Mouse (Mus musculus): ENCODE measurements around the gene Stoml1.

The Stoml1 gene

DNA sequence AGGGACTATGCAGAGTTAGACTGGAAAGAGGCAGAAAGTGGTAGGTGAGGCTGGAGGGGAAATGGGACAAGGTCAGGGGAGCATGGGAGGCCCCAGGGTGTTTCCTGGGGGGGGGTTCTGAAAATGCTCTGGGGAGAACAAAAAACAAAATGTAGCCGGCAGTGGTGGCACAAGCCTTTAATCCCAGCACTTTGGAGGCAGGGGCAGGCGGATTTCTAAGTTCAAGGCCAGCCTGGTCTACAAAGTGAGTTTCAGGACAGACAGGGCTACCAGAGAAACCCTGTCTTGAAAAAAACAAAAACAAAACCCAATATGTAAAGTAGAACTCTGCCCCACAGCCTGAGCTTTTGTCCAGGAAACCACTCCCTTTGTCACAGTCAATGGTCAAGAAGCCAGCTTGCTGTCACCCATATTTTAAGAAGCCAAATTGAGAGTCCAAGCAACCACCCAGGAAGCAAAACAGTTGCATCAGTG is 19.1 kb downstream of the Stoml1 start:
- DNase-seq (ENCODE audit: low read depth, low spot score) = no peak

DNA sequence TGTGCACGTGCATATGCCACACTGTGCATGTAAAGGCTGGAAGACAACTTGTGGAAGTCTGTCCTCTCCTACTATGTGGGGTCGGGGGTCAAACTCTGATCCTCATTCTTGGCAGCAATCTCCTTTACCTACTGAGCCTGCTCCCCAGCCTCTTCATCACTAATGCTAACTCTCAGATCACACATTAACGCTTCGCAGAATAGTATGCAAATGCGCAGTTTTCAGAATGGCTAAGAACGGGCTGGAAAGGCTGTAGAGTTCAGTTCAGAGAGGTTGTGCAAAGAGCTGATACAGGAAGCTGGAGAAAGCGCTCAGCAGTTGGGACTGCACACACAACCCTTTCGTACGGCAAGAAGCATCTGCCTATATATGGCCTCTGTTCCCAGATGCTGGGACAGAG is 19.9 kb downstream of the Stoml1 start:
- no peak for DNase-seq (ENCODE audit: low read depth, low spot score)

DNA sequence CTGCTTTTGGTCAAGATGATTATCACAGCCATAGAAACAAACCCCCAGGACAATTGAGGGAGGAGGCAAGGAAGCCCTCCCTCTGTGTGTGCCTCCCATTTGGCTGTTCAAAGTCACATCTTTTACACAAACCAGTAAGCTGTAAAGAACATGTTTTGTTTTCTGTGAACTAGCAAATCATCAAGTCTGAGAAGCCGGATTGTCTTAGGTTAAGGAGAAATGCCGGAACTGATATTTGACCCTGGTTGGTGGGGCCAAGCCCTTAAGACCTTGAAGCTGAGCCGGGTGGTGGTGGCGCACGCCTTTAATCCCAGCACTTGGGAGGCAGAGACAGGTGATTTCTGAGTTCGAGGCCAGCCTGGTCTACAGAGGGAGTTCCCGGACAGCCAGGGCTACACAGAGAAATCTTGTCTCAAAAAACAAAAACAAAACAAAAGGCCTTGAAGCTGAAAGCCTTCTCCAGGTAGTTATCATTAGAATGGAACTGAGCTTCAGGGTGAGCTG is 21.2 kb downstream of the Stoml1 start:
- DNase-seq (ENCODE audit: low read depth, low spot score) = no peak

DNA sequence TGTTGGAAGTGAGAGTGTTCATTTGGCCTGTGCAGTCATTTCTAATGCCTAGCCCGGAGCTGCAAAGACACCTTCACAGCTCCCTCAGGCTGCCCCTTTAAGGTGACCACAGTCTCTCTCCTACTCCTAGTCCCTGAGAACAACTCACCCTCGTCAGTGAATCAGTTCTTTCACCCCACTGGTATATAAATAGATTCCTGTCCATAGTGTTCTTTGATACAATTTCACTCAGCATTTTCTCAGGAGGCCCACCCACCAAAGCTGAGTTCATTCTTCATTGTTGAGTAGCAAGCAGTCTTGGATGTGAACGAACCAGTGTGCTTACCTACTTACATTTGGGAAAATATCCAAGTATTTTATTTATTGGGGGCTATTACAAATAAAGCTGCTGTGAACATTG is 21.7 kb downstream of the Stoml1 start:
- no peak for DNase-seq (ENCODE audit: low read depth, low spot score)

DNA sequence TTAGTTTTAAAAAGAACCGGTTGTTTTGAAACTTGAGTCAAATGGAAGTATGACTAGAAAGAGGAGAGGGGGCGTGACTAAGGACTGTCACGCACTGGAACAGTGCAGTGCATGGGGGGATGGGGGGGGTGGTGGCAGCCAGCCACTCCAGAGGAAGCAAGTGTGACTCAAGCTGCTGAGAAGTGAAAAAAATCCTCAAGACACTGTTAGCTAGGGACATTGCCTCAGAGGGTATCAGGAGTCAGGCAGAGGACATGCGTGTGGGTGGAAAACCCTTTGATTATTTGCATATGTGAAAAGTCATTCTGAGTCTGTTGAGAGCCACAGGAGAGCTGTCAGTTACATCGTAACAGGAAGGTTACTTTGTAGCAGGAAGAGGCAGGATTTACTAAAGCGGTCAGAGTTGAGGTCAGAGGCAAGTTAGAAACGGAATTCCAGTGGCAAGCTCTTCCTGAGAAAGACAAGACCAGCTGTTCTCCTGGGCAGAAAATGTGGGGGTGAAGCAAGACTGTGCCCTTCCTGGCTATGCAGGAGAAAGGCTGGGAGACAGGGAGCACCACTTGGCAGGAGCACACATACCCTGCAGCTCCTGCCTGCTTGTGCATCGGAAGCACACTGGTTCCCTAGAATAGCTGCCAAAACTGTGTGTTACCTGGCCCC is 22.3 kb downstream of the Stoml1 start:
- no peak for DNase-seq (ENCODE audit: low read depth, low spot score)

DNA sequence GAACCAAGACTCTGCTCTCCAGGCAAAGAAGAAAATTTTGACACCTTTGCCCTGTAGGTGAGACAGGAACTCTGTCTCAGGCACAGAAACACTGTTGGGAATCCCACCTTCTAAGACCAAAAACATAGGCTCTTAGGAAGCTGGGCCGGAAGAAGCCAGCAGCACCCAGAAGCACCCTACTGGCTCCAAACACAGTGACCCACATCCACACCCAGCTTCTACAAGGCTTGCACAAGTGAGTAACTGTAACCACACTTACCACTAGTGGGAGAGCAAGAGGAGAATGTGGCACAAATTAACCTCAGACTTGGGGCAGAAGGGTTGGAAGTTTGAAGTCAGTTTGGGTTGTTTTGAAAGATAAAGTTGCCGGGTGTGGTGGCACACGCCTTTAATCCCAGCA is 22.8 kb downstream of the Stoml1 start:
- DNase-seq (ENCODE audit: low read depth, low spot score) = no peak

DNA sequence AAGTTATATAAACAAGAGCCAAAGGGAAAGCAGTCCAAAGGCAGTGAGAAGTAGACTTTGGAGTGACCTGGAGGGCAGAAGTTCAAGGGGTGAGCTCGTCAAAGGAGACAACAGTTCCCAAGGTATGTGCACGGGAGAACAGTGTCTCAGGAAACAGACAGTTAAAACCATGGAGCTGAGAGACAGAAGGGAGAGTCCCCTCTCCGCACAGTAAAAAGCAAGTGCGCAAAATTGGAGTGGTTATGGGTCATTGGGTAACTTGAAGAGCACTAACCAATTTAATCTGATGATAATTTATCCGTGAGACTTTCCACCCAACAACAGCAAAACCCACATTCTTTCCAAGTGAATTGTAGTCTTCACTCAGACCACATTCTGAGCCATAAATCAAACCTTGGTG is 23.4 kb downstream of the Stoml1 start:
- no peak for DNase-seq (ENCODE audit: low read depth, low spot score)

DNA sequence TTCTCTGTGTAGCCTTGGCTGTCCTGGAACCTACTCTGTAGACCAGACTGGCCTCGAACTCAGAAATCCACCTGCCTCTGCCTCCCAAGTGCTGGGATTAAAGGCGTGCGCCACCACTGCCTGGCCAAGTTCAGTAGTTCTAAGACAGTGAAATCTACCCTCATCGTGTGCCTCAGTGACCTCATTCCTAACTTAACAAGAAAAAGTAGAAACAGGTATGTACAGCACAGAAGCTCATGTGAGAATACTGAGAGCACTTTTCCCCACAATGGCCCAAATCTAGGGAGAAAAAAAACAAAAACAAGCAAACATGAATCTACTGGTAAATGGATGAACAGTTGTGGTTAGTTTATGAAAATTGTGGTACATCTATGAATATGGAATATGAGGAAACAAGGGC is 25.3 kb downstream of the Stoml1 start:
- DNase-seq (ENCODE audit: low read depth, low spot score) = no peak

DNA sequence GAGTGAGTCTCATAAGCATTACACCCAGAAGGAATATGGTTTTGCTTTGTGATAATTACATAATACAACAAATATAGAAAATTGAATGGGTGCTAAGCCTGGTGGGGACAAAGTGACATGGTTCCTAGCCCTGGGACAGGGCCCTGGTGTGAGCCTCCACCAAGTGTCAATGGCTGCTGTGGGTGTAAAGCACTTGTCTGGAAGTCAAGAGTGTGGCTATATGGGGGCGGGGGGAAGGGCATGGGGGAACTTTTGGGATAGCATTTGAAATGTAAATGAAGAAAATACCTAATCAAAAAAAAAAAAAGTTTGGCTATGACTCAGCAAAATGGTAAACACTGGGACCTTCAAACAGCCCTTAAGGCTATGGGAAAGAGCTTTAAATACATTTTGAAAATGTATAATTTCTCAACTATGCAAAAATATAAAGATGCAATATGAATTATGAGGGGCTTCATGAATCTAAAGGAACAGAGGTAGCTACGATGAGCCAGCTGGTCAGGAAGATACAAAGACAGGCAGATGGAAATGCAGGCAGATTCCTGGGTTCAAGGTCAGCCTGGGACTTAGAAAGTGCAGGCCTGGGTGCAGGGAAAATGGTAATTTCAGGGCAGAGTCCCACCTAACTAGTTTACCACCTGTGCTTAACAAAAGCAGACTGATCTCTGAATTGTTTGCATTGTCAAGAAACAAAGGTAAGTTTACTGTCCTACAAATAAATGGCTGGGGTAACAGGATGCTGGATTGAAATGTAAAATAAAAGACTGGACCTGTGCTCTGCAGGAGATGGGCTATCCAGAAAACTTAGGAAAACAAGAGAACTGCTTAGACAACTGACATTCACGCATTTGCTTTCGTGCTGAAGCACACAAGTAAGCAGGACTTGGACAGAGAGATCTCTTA is 26.1 kb downstream of the Stoml1 start:
- DNase-seq (ENCODE audit: low read depth, low spot score) = no peak

DNA sequence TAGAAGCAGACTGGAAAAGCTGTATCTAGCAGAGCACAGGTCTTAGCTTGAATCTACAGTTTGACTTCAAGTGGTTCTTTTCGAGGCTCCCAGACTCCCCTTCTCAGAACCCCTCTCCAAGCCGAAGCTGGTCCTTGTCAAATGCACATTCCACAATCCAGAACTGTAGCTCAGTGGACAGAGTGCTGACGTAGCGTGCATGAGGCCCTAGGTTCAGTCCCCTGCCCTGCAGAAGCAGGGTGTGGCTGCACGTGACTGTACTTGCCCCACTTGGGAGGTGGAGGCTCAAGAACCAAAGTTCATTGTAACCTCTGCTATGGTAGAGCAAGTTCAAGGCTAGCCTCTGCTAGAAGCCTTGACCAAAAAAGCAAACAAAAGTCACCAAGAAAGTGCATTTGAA is 26.8 kb downstream of the Stoml1 start:
- no peak for DNase-seq (ENCODE audit: low read depth, low spot score)

DNA sequence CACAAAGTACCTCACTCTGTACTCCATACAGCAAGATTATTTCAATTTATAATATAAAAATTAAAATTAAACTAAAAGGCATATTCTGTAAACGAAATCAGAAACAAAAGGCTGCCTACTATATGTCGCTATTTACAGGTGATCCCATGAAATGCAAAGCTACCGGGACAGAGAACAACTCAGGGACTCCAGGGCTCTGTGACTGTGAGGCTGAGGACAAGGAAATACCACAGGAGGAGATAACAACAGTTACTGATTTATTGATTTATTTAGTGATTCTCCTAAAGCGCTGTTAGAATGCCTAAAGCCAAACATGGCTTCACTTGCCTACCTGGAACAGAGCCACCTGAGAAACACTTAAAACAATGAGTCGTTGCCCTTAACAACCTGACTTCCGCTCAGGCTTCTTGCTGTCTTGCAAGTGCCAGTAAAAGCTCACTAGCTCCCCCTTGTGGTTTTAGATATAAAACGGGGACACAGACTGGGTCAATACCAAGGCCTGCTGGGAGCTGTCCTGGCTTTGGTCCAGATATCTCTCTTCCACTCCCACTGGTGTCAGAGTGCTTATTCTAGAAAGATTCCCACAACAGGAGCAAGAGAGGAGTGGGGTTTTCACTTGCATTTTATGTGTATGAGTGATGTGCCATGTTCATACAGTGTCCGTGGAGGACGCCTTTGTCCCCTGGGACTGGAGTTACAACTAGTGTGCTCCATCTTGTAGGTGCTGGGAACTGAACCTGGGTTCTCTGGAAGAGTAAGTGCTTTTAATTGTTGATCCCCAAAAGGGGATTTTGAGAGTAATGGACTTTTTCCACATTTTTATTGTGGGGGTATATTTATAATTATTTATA is 27.5 kb downstream of the Stoml1 start:
- DNase-seq (ENCODE audit: low read depth, low spot score) = peak; percentile 87

DNA sequence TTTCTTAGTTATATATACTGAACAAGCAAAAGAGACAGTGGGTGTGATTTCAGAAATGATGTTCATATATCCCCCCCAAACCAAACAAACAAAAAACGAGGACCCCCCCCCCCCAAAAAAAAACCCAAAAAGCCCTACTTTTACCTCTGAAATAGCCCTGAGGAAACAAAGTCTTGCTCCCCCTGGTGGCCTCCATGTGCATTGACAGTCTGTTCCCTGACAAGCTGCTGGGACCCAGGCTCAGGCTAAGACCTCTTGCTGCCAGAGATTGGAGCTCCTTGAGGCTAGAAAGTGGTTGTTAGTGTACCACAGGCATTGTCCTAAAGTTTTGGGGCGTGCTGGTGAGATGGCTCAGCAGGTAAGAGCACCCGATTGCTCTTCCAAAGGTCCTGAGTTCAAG is 28.6 kb downstream of the Stoml1 start:
- DNase-seq (ENCODE audit: low read depth, low spot score) = no peak

DNA sequence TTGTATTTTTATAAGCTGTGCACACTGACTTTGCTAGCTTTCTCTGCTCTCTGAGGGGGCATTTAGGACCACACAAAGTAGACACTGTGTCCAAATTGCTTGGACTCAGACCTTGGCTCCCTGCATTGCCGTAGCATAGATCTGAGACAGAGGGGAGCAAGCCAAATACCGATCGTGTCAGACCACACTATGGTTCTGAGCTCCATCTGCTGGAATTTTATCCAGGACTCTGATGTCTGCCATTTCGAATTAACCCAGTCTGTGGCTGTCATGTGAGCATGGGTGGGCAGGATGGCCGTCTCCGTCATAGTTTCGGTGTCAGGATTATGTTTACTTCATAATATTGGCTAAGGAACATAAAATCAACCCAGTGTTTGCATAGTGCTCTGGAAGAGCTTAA is 30.5 kb downstream of the Stoml1 start:
- no peak for DNase-seq (ENCODE audit: low read depth, low spot score)

DNA sequence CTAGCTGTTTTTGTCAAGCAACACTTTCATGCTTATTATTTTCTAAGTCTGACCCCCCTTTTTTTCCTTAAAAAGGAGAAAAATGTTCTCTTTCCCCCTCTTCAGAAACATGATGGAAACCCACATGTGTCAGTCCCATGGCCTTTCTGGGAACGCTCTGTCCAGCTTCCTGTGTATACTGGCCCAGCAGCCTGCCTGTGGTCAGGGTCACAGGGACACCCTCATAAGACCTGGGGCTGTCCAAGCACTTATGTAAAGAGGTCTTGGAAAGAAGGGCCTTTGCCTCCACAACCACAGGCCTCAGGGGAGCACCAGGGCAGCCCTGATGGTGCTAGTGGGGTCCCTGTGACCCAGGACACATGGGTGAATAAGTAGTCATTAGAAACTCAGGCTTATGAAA is 36.1 kb downstream of the Stoml1 start:
- no peak for DNase-seq (ENCODE audit: low read depth, low spot score)

DNA sequence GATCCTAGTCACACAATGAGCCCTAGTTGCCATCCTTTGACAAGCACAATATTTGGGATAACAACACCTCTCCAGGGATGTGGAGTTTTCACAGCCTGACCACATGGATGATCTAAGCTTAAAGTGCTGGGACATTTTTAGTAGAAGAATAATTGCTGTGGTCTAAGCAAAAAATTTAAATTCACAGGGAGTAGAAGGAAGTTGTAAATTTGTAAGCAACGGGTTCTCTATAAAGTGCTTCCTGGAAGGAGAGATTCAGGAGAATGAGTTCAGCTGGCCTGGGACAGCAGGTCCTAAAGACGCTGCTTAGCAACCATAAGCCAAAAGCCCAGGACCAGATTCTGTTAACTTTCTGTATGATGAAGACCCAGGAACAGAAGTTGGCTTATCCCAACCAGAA is 36.9 kb downstream of the Stoml1 start:
- DNase-seq (ENCODE audit: low read depth, low spot score) = no peak

DNA sequence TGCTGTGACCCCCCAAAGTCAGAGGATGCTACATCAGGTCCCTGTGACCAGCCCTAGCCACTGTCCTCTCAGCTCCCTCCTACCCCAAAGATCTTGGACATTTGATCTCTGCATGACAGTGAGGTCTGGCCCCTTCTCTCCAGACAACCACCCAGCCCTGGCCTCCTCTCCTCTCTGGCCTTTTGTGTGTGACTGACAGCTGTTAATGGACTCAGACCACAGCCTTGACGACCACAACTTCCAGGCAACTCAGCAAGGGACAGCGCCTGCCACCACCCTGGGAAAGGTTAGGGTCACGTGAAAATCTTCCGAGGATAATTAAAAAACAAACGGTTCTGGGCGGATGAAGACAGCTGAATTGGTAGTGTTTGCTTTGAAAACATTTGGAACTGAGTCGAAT is 41.6 kb downstream of the Stoml1 start:
- no peak for DNase-seq (ENCODE audit: low read depth, low spot score)

DNA sequence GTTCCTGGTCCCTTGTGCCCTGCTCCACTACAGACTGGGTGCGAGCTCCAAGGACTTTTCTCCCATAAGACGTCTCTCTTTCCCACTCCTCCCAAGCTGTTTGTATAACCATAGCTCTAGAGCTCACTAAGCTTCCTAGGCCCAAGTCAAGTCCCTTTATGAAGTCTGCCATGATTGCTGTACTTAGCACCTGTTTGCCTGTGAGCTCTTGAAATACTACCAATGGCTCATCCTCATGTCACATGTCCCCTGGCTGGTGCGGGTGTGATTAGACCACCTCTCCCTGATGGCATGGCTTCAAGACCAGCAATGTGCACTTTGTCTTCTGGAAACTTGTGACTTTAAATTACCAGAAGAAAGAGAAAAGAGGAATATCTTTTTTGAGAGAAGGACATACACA is 42.4 kb downstream of the Stoml1 start:
- no peak for DNase-seq (ENCODE audit: low read depth, low spot score)

DNA sequence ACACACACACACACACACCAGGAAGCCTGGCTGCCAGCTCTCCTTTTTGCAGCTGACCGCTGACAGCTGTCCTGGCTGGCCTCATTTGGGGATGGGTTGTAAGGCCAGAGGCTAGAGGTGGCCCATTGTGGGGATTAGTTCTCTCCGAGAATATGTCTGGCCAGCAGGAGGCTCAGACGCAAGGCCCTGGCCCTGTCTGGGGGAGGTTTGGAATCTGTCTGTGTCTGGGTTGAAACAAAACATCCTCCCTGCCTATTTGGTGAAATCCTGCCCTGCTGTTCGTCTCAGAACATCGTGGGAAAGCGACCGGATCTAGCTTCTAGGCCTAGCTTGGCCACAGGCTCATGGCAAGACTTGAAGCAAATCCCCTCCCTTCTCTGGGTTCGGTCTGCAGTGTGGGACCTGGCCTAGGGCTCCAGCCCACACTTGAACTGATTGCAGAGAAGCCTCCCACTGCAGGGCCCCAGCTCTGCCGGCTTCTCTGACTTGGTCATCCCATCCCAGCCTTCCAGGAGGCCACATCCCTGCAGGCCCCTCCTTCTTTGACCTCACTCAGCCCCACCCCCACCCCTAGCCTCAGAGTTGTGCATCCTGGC is 42.9 kb downstream of the Stoml1 start:
- DNase-seq (ENCODE audit: low read depth, low spot score) = no peak

DNA sequence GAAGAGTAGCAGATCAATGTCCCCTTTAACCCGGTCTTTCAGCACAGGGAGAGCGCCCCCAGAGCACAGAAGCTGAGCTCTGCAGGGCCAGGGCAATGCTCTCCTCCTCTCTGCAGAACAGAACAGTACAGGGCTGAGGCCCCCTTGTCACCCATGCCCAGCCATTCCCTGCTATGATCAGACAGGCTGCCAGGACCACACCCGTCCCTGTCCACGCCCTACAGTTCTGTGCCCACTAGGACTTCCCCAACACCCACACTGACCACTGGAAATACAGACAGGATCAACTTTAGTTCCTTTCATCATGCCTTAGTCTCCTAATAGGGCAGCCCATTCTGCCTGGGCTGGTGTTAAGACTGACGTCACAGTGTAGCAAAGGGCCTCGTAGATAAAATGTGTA is 44.1 kb downstream of the Stoml1 start:
- DNase-seq (ENCODE audit: low read depth, low spot score) = no peak

DNA sequence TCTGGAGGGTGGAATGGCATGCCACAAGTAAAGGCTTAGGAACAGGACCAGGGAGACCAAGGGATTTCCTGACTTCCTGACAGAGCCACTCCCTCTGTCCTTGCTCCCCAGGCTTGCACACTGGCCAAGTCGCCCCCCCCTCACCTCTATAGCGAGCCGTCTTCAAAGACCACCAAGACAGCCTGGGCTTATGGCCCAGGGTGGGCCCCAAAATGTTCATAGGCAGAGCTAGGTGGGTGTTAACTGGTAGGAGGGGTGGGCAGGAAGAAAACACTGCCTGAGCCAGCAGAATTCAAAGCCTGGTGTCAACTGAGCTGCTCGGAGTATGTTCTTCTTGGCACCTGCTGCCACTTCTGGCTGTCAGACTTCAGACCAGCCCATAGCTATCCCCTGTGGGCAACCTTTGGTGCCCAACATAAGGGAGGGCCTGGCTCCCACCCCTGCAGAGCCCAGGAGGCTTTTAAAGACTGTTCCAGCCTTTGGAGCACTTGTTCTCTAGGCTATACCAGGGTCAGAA is 45.1 kb downstream of the Stoml1 start:
- DNase-seq (ENCODE audit: low read depth, low spot score) = no peak

DNA sequence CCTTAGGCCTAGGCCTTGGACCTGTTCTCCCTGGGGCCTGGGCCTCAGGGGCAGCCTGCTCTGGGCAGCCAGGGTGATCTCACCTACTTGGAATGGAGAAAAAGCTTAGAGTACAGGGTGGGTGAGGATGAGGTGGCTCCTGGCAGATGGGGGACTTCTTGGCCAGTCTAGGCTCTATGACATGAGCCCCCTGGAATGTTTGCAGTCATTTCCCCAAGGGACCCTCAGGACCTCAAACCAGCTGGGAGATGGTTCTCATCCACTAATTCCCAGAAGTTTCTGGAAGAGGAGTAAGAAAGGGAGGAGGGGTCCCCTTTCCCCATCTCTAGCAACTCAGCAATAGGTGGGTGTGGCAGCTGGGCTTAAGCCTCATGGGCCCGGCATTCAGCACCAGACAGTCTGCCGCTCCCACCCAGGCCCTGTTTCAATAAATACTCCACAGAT is 46.4 kb downstream of the Stoml1 start:
- no peak for DNase-seq (ENCODE audit: low read depth, low spot score)
